Mouse (Mus musculus) liver, adult 2 months (tissue): ENCODE results near the gene Pknox2.

Experiments used
- CTCF ChIP-seq: fragments of 200-500 bp; IDR thresholded peaks from 2 replicates; pipeline ENCODE4 v1.5.1; 2011; ENCODE audit warnings: low read depth, low read length, control low read depth
- POLR2A ChIP-seq: fragments of 200-500 bp; IDR thresholded peaks from 2 replicates; pipeline ENCODE4 v1.6.1; 2011; ENCODE audit warnings: low read length, control low read depth; ENCODE audit not compliant: insufficient read depth; ENCODE audit errors: extremely low read depth

DNA sequence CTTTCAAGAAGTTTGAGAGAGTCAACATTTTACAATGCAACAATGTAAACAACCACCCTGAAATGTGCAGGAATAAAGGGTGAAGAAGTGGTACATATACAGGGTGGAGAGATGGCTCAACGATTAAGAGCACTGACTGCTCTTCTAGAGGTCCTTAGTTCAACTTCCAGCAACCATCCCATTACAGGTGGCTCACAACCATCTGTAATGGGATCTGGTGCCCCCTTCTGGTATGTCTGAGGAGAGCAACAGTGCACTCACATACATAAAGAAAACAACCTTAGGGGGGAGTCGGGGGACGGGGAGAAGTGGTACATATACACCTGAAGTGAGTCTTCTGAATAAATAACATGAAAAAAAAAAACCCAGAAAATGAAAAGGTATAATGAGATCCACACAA, 262.0 kb downstream of the Pknox2 start:
- TF ChIP-seq CTCF (peak; percentile 40), POLR2A (no peak)
